Mouse (Mus musculus) kidney, postnatal 0 days (tissue): ENCODE data around the gene Slc17a4. TPM values are rescaled to one million over a fixed set of nuclear protein-coding genes. Genes with fewer than 3 reads are reported as not detected.

ENCODE experiments used
- ATAC-seq: fragments of 200-750 bp; cut with Nextera tagmentation; replicated peaks from 2 replicates; pipeline ENCODE4 v1.8.0; 2017; ENCODE audit warnings: low read depth, moderate number of reproducible peaks, moderate TSS enrichment, moderate library complexity; ENCODE audit not compliant: low FRiP score
- DNase-seq: peaks from one replicate; pipeline ENCODE4 v3.0.0-alpha.2; 2016; ENCODE audit warnings: low spot score
- H3K27ac ChIP-seq: fragments of 300-500 bp; sonication (generic); 2 replicates; pipeline ENCODE4 v1.5.1; 2014; ENCODE audit warnings: mild to moderate bottlenecking
- H3K27me3 ChIP-seq: fragments of 300-500 bp; sonication (generic); 2 replicates; pipeline ENCODE4 v1.6.1; 2014; ENCODE audit warnings: low read length, mixed read lengths; ENCODE audit not compliant: insufficient read depth
- H3K36me3 ChIP-seq: fragments of 300-500 bp; sonication (generic); 2 replicates; pipeline ENCODE4 v1.6.1; 2014; ENCODE audit warnings: low read length, mixed read lengths; ENCODE audit not compliant: insufficient read depth
- H3K4me1 ChIP-seq: fragments of 300-500 bp; sonication (generic); replicated peaks from 2 replicates; pipeline ENCODE4 v1.6.1; 2014; ENCODE audit warnings: antibody characterized with exemption, low read length, mixed read lengths; ENCODE audit not compliant: insufficient read depth
- H3K4me2 ChIP-seq: fragments of 300-500 bp; sonication (generic); 2 replicates; pipeline ENCODE4 v1.6.1; 2014; ENCODE audit warnings: mild to moderate bottlenecking, low read length, moderate library complexity, mixed read lengths
- H3K4me3 ChIP-seq: fragments of 300-500 bp; sonication (generic); replicated peaks from 2 replicates; pipeline ENCODE4 v1.5.1; 2014; ENCODE audit warnings: low read depth, low read length
- H3K9ac ChIP-seq: fragments of 300-500 bp; sonication (generic); 2 replicates; pipeline ENCODE4 v1.6.1; 2014; ENCODE audit warnings: low read depth, low read length
- H3K9me3 ChIP-seq: fragments of 300-500 bp; sonication (generic); replicated peaks from 2 replicates; pipeline ENCODE4 v1.6.1; 2016; ENCODE audit warnings: low read length, inconsistent platforms, mixed read lengths
- CTCF ChIP-seq: IDR thresholded peaks from 2 replicates; pipeline ENCODE4 v1.5.1; 2016; ENCODE audit warnings: antibody characterized with exemption, low read depth, mild to moderate bottlenecking, moderate library complexity
- WGBS: fragments of 180-500 bp; shearing (Covaris S2); extraction: QIAGEN DNeasy Blood & Tissue Kit; methylation state at CpG from one replicate; pipeline ENCODE4 v1.1.7; 2014; 5-methylcytosine and 5-hydroxymethylcytosine counted together
- polyA plus RNA-seq: library from polyadenylated mRNA; unstranded; fragments of >200 nt; fragmentation: Nextera tagmentation; extraction: Ambion mirVana; gene quantifications from 2 replicates; pipeline ENCODE4 v1.2.1, GENCODE M21; 2015

Slc17a4 gene
- polyA plus RNA-seq, result 3.6 and 4.3 TPM in 2 replicates

DNA sequence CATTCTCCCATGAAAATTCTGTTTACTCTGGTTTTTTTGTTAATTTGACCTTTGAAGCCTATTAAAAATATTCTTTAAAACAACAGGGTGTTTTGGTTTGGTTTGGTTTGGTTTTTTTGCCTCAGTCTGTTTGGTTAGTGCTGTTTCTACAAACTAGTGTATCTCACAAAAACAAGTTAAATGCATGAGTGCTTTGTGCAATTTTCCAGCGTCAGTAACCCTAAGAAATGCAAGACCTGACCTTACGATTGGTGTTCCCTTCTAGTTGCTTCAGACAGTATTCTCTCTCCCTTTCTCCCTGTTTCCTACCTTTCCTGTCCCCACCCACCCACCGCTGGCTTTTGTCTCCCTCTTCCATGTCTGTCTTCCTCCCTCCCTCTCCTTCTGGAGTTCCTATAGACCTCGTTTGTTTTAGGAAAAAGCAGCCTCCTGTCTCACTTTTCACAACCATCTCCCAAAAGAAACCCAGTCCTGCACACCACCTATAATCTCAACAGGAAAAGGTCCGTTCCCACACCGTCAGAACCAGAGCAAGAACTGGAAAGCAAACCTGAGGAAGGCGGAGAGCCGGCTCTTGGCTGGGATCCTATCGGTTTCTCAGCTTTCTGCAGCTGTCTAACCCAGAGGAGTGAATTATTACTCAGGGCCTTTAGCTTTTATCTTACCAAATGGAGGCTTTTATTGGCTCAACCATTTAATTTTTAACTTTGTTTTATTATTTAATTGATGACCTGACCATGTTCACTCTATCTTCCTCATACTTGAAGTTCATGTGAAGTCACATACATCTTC lies at the start of gene Slc17a4:
Gene Slc17a4 (minus strand): TSS at position 634 of the 792 bp plus-strand sequence.
- Histone ChIP-seq H3K4me1 (peaks cover 17% of the 10 kb centered on the region), H3K4me2 (peak within 1 kb of the TSS; percentile 32), H3K36me3 (no peaks in the 10 kb centered on the region), H3K4me3 (no peak within 1 kb of the TSS), H3K9me3 (no peaks in the 10 kb centered on the region), H3K27me3 (no peaks in the 10 kb centered on the region), H3K27ac (peak within 1 kb of the TSS; percentile 75), H3K9ac (no peak within 1 kb of the TSS)
- 16% methylated on average over 9 of the region's 9 CpGs for WGBS
- TF ChIP-seq CTCF, result no peak
- DNase-seq (peak; percentile 63), ATAC-seq (no peak; the same call in 1 of the 2 replicates)

DNA sequence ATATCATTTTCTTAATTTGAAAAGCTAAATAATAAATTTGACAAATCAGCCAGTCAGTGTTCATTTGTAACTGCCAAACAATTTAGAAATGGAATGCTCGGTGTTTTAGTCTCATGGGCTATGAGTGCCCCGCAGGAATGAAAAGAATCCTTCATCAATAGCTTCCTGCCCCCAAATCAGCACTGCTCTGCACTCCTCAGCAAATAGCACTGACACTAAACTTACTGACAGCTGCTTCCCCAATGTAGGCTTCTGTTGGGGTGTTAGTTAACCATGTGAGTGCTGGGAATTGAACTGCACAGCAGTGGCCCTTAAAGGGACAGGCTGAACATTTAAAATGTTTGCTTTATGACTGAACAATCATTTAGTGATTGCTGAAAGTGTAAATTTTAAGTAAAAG lies 45.0 kb upstream of the Slc17a4 start:
- Histone ChIP-seq H3K36me3 (no peaks in the 10 kb centered on the region), H3K27ac (no peak overlapping the region), H3K4me1 (no peaks in the 10 kb centered on the region), H3K27me3 (no peaks in the 10 kb centered on the region), H3K4me3 (no peak overlapping the region), H3K9me3 (no peaks in the 10 kb centered on the region), H3K4me2 (no peak overlapping the region), H3K9ac (no peak overlapping the region)
- WGBS, result 31% methylated on average over 2 of the region's 2 CpGs
- DNase-seq, result no peak
- no peak for ATAC-seq
- TF ChIP-seq CTCF, result no peak

DNA sequence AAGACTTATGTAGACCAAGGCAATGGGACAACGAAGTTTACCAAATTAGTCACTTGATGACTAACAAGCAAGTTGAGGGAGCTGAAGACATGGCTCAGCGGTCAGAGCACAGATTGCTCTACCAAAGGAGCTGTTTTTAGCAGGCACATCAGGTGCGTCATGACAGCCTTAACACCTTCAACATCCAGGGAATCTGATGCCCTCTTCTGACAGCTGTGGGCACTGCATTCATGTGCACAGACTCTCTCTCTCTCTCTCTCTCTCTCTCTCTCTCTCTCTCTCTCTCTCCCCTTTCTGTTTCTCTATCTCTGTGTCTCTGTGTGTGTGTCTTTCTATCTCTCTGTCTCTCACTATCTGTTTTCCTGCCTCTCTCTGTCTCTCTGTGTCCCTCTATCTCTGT lies 36.1 kb upstream of the Slc17a4 start:
- Histone ChIP-seq H3K27me3 (no peaks in the 10 kb centered on the region), H3K9me3 (no peaks in the 10 kb centered on the region), H3K4me2 (no peak overlapping the region), H3K4me1 (no peaks in the 10 kb centered on the region), H3K9ac (no peak overlapping the region), H3K27ac (no peak overlapping the region), H3K4me3 (no peak overlapping the region), H3K36me3 (no peaks in the 10 kb centered on the region)
- WGBS, result 58% methylated on average over 3 of the region's 3 CpGs
- no peak for ATAC-seq
- peak; percentile 62 for TF ChIP-seq CTCF
- no peak for DNase-seq

DNA sequence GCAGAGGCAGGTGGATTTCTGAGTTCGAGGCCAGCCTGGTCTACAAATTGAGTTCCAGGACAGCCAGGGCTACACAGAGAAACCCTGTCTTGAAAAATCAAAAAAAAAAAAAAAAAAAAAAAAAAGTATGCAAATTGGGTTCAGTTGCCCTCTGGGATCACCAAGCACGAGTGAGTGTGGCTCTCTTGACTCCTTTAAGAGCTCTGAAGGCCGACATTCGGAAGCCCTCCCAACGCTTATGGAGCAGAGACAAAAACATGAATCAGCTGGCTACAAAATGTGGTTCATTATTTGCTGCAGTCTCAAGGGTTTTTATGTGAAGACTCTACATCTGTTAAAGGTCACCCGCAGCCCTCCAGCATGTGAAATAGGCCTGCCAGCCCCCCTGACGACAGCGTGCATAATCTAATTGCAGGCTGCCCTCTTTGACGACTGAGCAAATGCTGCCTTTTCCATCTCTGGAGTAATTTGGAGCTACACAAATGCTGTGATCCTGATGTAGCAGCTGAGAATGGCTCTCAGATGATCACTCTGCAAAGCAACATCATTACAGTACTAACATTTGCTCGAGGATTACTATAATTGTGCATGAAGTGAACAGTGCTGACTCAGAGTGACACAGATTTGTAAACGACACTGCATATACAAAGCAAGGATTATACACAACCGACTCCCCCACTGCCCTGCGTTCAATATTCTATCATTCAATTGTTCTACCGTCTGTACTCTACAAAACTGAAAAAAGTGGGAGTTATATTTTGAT lies 34.9 kb upstream of the Slc17a4 start:
- DNase-seq, result no peak
- Histone ChIP-seq H3K36me3 (no peaks in the 10 kb centered on the region), H3K27ac (no peak overlapping the region), H3K9ac (no peak overlapping the region), H3K4me3 (no peak overlapping the region), H3K27me3 (no peaks in the 10 kb centered on the region), H3K9me3 (no peaks in the 10 kb centered on the region), H3K4me2 (no peak overlapping the region), H3K4me1 (no peaks in the 10 kb centered on the region)
- TF ChIP-seq CTCF, result no peak
- ATAC-seq, result no peak
- 64% methylated on average over 14 of the region's 14 CpGs for WGBS

DNA sequence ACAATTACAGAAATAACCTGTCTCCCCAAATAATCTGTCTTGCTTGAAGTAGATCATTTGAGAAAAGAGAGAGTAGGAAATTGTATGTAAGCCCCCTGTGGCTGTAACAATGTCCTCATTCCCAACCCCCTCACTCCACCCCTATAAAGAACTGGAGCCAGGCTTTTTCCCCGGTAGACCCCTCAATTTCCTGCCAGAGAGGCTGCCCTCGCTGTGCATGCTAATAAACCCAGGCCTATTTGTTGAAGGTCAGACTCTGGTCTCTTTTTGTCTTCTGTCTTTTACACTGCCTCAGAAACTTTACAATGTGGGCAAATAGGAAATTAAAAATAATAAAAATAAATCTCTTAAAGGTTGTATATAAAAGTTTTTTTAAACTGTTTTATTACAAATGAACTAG lies 31.4 kb upstream of the Slc17a4 start:
- no peak for TF ChIP-seq CTCF
- no peak for DNase-seq
- Histone ChIP-seq H3K27ac (no peak overlapping the region), H3K4me2 (no peak overlapping the region), H3K9me3 (no peaks in the 10 kb centered on the region), H3K36me3 (no peaks in the 10 kb centered on the region), H3K4me1 (no peaks in the 10 kb centered on the region), H3K27me3 (no peaks in the 10 kb centered on the region), H3K9ac (no peak overlapping the region), H3K4me3 (no peak overlapping the region)
- ATAC-seq, result no peak
- WGBS, result 39% methylated on average over 2 of the region's 2 CpGs

DNA sequence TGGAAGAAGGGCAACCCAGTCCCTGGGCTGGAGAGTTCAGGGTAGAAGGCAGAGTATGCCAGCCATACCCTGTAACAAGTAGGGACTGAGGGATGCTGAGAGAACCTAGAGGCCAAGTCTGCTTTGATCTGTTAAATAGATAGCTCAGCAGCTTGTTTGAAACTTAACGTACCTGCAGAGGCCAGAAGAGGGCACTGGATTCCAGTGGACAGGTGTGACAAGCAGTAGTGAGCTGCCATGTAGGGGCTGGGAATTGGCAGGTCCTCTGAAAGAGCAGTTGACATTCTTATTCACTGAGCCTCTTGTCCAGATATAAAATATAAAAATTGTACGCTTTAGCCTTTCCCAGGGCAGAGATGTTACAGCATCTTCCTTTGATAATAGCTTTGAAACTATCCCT lies 28.1 kb upstream of the Slc17a4 start:
- ATAC-seq, result no peak
- DNase-seq, result peak; percentile 15
- no peak overlapping the region for H3K4me2 ChIP-seq
- TF ChIP-seq CTCF, result peak; percentile 59
- no peak overlapping the region for H3K27ac ChIP-seq
- no peak overlapping the region for H3K4me3 ChIP-seq
- H3K4me1 ChIP-seq, result no peaks in the 10 kb centered on the region
- 66% methylated on average over 2 of the region's 2 CpGs for WGBS
- H3K9ac ChIP-seq, result no peak overlapping the region
- H3K27me3 ChIP-seq, result no peaks in the 10 kb centered on the region
- H3K36me3 ChIP-seq, result no peaks in the 10 kb centered on the region
- H3K9me3 ChIP-seq, result no peaks in the 10 kb centered on the region
